ENCODE assay signal across 8 mouse cellular contexts in genomic region chr4:107084858-107085257, GRCm38 (mm10). TPM values are rescaled to one million over a fixed set of nuclear protein-coding genes. Genes with fewer than 3 reads are reported as not detected.
DNase-seq lines count a peak whose midpoint lies in the region; ATAC-seq and TF ChIP-seq lines count a peak whose summit lies in the region.

No protein-coding gene starts in this region.

- no peak overlapping the region for H3K4me2 ChIP-seq in heart, embryonic 15.5 days
- no peak overlapping the region for H3K4me2 ChIP-seq in lung, postnatal 0 days (replicated peaks; ENCODE audit: low read depth, low read length)

- TF ChIP-seq EP300 in lung, postnatal 0 days (IDR thresholded peaks at IDR 0.05): no peak

- H3K9me3 ChIP-seq in heart, embryonic 15.5 days (replicated peaks): no peaks in the 10 kb centered on the region
- H3K9me3 ChIP-seq in lung, postnatal 0 days (ENCODE audit: low read length): no peaks in the 10 kb centered on the region

- no peaks in the 10 kb centered on the region for H3K36me3 ChIP-seq in heart, embryonic 15.5 days
- no peaks in the 10 kb centered on the region for H3K36me3 ChIP-seq in lung, postnatal 0 days (ENCODE audit: insufficient read depth, low read length)

- peaks cover 12% of the 10 kb centered on the region for H3K4me1 ChIP-seq in heart, embryonic 15.5 days (replicated peaks)
- H3K4me1 ChIP-seq in lung, postnatal 0 days (ENCODE audit: insufficient read depth, low read depth, low read length): no peaks in the 10 kb centered on the region

- peak; percentile 64 for ATAC-seq in heart, embryonic 15.5 days (replicated peaks; ENCODE audit: insufficient number of reproducible peaks, insufficient read depth, low FRiP score, low read depth)
- ATAC-seq in lung, postnatal 0 days: peak; percentile 33
- ATAC-seq in megakaryocyte progenitor cell, adult 5-6 weeks (replicated peaks; ENCODE audit: poor library complexity): no peak

- DNase-seq in MN1 (ENCODE audit: low spot score): peak; percentile 85
- DNase-seq in brain, embryonic 18.5 days (ENCODE audit: low read depth, low spot score): peak; percentile 69
- DNase-seq in kidney, postnatal 36 days: peak; percentile 81 to 90
- no peak for DNase-seq in lung, postnatal 0 days (ENCODE audit: low spot score)
- DNase-seq in right cerebral cortex, postnatal 36 days (ENCODE audit: low spot score in 2 of 2): peak; percentile 74 to 84
- no peak for DNase-seq in cerebellum, adult 11 months

- no peak overlapping the region for H3K4me3 ChIP-seq in heart, embryonic 15.5 days
- no peak overlapping the region for H3K4me3 ChIP-seq in lung, postnatal 0 days (ENCODE audit: low read depth, low read length)

- no peaks in the 10 kb centered on the region for H3K27me3 ChIP-seq in heart, embryonic 15.5 days
- no peaks in the 10 kb centered on the region for H3K27me3 ChIP-seq in lung, postnatal 0 days (replicated peaks; ENCODE audit: insufficient read depth, low read length)

- no peak for TF ChIP-seq CTCF in lung, postnatal 0 days (IDR thresholded peaks at IDR 0.05)

- WGBS in heart, embryonic 15.5 days: 17% methylated on average over 6 of the region's 6 CpGs
- WGBS in lung, postnatal 0 days: 27% methylated on average over 6 of the region's 6 CpGs

- H3K27ac ChIP-seq in heart, embryonic 15.5 days: no peak overlapping the region
- no peak overlapping the region for H3K27ac ChIP-seq in lung, postnatal 0 days (ENCODE audit: low read length)

- H3K9ac ChIP-seq in heart, embryonic 15.5 days: no peak overlapping the region
- no peak overlapping the region for H3K9ac ChIP-seq in lung, postnatal 0 days (replicated peaks; ENCODE audit: low read depth)

RNA-seq across cellular contexts. Expression of gene Cdcp2, which starts 11.8 kb away (rescaled TPM):
- polyA plus RNA-seq in heart, embryonic 15.5 days (2015; fragmentation: Nextera tagmentation; extraction: Ambion mirVana): not detected in 2 replicates
- polyA plus RNA-seq in lung, postnatal 0 days (2015; fragmentation: Nextera tagmentation; extraction: Ambion mirVana): 0.08 and 0.14 TPM in 2 replicates
- not detected in 2 replicates for total RNA-seq in megakaryocyte progenitor cell, adult 5-6 weeks (2015)
- not detected in 2 replicates for total RNA-seq in megakaryocyte progenitor cell, adult 5-6 weeks (2017)

RNA-seq across cellular contexts. Expression of gene Cyb5rl, which starts 18.1 kb away (rescaled TPM):
- polyA plus RNA-seq in heart, embryonic 15.5 days (2015; fragmentation: Nextera tagmentation; extraction: Ambion mirVana): 3.1 and 4.6 TPM in 2 replicates
- polyA plus RNA-seq in lung, postnatal 0 days (2015; fragmentation: Nextera tagmentation; extraction: Ambion mirVana): 4.9 and 5.4 TPM in 2 replicates
- 2.7 and 3.5 TPM in 2 replicates for total RNA-seq in megakaryocyte progenitor cell, adult 5-6 weeks (2015)
- total RNA-seq in megakaryocyte progenitor cell, adult 5-6 weeks (2017): 6.2 and 6.5 TPM in 2 replicates

RNA-seq across cellular contexts. Expression of gene Mrpl37, which starts 18.2 kb away (rescaled TPM):
- polyA plus RNA-seq in heart, embryonic 15.5 days (2015; fragmentation: Nextera tagmentation; extraction: Ambion mirVana): 79.5 and 89.9 TPM in 2 replicates
- polyA plus RNA-seq in lung, postnatal 0 days (2015; fragmentation: Nextera tagmentation; extraction: Ambion mirVana): 48.4 and 53.4 TPM in 2 replicates
- 70.2 and 77.7 TPM in 2 replicates for total RNA-seq in megakaryocyte progenitor cell, adult 5-6 weeks (2015)
- 60.2 and 60.6 TPM in 2 replicates for total RNA-seq in megakaryocyte progenitor cell, adult 5-6 weeks (2017)

Comparison
In these comparisons a context has a peak if more than half of its experiments do, and no peak if none do; other contexts are left out.
1. DNase-seq: peak in MN1 (single experiment), brain, embryonic 18.5 days (single experiment), kidney, postnatal 36 days (2 of 2) and right cerebral cortex, postnatal 36 days (2 of 2); none in lung, postnatal 0 days (single experiment) and cerebellum, adult 11 months (single experiment).